Mouse (Mus musculus) fat pad, adult 2 months (tissue): ENCODE results near the gene Lrig1.

Experiments
- DNase-seq: peaks from one replicate; pipeline ENCODE4 v3.0.0-alpha.2; 2011; ENCODE audit warnings: low read depth, low spot score; ENCODE audit errors: extremely low read depth

The Lrig1 gene

DNA sequence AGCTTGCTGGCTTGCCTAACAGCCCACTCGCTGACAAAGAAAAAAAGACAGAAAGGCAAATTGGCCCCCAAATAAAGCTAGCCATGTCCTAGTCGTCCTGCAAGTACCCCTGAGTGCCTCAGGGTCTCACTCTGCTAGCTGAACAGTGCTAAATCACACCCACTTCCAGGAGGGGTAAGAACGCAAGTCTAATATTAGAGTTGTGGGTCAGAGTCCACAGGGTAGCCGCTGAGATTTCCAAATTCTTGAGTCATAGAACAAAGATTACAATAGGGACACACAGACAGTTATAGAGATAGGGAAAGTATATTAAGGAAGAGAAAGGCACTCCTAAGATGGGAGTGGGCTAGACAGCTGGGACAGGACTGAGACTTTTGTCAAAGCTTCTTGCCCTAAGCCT is 51.5 kb downstream of the Lrig1 start:
- no peak for DNase-seq

GRCm38 (mm10) chr6:94647574-94648430 is 52.2 kb downstream of the Lrig1 start:
- peak; percentile 97 for DNase-seq

GRCm38 (mm10) chr6:94646902-94647301 is 53.1 kb downstream of the Lrig1 start:
- DNase-seq = peak; percentile 99

- DNase-seq = no peak
These were observed 53.6 kb downstream of the Lrig1 start for GRCm38 (mm10) chr6:94646274-94646863.

DNA sequence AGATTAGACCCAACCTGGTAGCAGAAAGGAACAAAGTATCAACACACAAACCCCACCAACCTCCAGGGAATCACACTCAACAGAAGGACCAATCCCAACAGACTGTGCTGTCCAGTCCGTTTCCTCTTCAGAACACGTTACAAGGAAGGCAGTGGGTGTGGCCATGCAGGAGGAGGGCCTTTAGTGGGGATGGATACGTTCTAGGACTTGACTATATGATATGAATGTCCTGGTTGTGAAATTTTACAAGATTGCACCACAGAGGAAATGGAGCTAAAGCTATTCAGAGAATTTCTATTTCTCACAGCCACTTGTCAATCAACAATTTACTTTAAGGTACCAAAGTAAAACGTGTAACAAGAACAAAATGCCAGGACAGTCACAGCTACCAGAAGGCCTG is 54.2 kb downstream of the Lrig1 start:
- DNase-seq = no peak

DNA sequence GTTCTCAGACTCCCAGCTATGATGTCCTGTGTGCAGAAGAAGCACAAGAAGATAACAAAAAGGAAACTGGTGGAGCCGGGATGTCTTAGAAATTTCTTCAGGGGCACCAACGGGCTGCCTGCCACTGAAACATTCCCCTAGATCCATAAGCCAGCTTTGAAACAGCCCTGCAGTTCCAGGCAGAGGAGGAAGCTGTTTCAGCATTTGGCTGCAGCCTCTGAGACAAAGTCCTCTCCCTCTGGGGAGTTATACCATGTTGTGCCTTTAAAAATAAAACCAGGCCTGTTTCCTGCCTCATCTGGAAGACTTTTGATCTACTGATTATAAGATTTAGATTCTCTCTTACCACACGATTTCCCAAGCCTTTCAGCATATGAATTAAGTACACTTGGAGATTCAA is 55.3 kb downstream of the Lrig1 start:
- no peak for DNase-seq

DNA sequence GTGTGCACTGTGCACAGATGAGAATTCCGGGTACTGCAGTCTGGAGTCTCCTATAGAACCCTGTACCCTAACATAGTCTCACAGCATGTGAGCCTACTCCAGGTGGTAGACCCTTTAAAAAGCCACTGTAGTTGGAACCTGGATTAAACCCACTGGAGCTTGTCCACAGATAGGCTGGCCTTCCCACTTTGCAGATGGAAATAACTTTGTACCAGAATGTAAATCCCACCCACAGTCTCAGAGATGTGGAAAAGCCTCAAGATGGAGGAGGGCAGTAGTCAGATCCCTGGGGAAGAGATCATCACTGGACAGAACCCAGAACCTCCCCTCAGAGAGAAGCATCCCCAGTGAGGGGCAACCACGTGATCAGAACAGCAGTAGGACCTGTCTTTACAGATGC is 56.0 kb downstream of the Lrig1 start:
- no peak for DNase-seq

DNA sequence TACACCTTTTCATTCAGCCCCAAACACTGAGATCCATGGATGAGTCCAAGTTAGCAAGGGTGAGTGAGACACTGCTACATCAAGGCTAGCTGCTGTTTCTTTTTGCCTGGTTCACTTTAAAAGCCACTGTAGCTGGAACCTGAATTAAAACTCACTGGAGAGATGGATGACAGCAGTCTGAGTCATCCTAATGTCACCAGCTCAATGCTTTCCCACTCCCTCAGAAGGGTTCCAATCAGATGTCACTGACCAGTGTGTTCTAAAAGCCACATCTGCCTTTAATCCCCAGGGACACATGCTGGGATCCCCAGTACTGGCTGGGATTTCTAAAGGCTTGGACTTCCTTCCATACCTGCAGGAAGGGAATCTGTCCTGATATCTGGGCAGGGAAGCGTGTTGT is 57.9 kb downstream of the Lrig1 start:
- no peak for DNase-seq

GRCm38 (mm10) chr6:94640297-94640696 is 59.7 kb downstream of the Lrig1 start:
- no peak for DNase-seq

DNA sequence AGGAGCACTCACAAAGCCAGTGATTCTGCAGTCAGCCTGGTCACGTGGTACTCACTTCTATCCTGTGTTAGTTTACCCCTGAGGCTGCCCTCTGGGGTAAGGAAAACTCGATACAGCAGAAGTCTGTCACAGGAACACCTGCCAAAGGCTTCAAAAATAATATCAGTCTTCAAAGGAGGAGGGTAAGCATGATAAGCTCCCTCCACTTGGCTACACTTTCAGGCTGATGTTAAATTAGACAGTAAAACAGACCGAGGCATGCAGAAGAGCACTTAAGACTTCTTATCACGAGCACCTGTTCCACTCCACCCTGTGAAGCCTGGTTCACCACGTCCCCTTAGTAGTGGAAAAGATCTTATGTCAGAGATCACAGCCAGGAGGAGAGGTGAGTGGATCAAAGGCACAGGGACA is 62.9 kb downstream of the Lrig1 start:
- DNase-seq = no peak

GRCm38 (mm10) chr6:94635343-94635742 is 64.6 kb downstream of the Lrig1 start:
- DNase-seq = no peak

- DNase-seq = no peak
These were observed 65.2 kb downstream of the Lrig1 start for GRCm38 (mm10) chr6:94634710-94635109.

GRCm38 (mm10) chr6:94634274-94634673 is 65.7 kb downstream of the Lrig1 start:
- DNase-seq = no peak

- no peak for DNase-seq
These were observed 68.2 kb downstream of the Lrig1 start for GRCm38 (mm10) chr6:94631779-94632082.

DNA sequence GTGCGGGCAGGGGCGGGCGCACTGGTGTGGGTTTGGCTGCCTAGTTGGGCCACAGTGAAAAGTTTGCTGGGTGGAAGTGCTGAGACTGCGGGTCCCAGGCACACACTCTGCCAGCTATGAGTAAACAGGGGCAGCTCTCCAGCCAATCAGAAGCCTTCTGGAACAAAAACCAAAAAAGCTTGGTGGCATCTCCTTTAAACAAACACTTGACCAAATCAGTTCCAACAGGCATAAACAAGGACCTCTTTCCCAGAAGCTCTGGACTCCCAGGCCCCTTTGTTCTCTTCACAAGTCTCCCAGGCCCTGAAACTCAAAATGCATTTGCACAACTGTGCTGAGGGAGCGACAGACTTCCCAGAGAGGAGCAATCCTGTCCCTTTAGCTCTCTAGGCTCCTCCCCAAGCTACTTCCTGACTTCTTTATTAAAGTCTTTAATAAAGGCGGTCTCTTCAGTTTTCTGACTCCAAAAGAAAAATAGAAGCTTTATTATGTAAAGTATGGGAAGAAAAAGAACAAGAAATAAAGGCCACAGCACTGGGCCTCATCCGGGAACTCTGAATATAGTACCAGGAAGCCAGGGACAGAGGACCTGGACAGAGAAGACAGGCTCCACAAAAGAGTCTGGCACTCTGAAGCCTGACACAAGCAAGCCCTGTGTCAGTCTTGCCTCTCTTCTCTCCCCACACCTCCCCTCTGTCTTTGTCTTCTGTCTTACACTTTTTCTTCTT is 68.7 kb downstream of the Lrig1 start:
- DNase-seq = no peak

GRCm38 (mm10) chr6:94628787-94629186 is 71.2 kb downstream of the Lrig1 start:
- DNase-seq = no peak

- DNase-seq = peak; percentile 80
These were observed 72.0 kb downstream of the Lrig1 start for GRCm38 (mm10) chr6:94627714-94628595.

GRCm38 (mm10) chr6:94626807-94627206 is 73.2 kb downstream of the Lrig1 start:
- no peak for DNase-seq

GRCm38 (mm10) chr6:94625896-94626295 is 74.1 kb downstream of the Lrig1 start:
- no peak for DNase-seq

- DNase-seq = no peak
These were observed 75.4 kb downstream of the Lrig1 start for GRCm38 (mm10) chr6:94624543-94624942.

GRCm38 (mm10) chr6:94622983-94623382 is 77.0 kb downstream of the Lrig1 start:
- DNase-seq = no peak
